Mouse (Mus musculus): ENCODE results near the gene Aggf1.

Gene Aggf1

DNA sequence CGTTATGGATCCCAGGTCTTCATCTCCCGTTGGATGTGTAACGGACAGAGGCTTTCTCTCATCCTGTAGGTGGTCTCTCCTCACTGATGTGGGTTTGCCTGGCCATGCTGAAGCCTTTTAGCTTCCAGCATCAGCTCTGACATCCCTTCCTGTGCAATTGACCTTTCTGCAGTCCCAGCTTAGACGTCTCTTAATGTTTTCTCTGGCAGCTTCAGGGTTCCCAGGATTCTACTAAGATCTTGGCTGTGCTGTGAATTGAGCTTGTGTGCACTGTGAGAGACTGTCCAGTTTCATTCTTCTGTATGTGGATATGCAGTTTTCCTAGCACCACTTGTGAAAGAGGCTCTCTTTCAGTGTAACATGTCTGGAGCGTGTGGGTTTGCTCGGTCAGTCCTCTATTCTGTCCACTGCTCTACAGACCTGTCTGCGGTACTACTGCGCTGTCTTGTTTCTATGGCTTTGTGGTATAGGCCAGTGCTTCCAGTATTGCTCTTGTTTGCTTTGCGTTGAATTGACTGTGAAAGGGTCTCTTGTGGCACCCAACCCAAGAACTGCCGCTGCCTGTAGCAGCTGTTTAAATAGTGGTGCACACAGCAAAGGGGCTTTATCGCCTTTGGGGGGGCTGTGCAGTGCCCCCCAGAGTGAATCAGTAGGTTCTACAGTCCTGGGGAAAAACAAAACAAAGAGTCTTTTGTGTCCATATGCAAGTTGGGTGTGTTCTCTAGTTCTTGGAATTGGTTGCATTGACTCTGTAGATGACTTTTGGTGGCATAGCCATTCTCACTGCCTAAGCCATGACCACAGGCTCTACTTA, 42.9 kb downstream of the Aggf1 start:
- no peak for DNase-seq (ENCODE audit: low spot score in 2 of 2)

DNA sequence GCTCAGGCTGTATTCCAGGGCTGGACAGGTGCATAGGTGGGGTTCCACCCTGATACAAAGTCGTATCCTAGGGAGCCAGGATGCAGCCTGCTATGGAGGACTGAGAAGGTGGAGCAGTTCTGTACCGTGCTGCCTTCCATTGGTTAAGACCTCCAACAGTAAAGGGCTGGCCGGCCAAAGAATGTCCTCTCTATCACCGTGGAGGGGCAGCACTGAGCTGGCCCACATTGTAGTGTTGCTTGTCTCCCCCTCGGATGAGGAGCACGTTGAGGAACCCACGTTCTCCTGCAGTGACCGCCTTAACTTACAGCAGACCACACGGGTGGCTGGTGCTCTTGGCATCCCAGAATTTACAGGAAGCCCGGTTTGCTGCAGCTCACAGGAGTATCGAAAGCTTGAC, 44.6 kb downstream of the Aggf1 start:
- DNase-seq (ENCODE audit: low spot score in 2 of 2), result no peak

GRCm38 (mm10) chr13:95328767-95329166, 46.4 kb downstream of the Aggf1 start:
- DNase-seq (ENCODE audit: low spot score in 2 of 2), result no peak

GRCm38 (mm10) chr13:95327345-95327741, 47.8 kb downstream of the Aggf1 start:
- peak; percentile 25 to 40 for DNase-seq (ENCODE audit: low spot score in 2 of 2)

- no peak for DNase-seq (ENCODE audit: low spot score in 2 of 2)
Observed at GRCm38 (mm10) chr13:95326611-95327344, 48.4 kb downstream of the Aggf1 start.

GRCm38 (mm10) chr13:95325907-95326550, 49.1 kb downstream of the Aggf1 start:
- no peak for DNase-seq (ENCODE audit: low spot score in 2 of 2)

DNA sequence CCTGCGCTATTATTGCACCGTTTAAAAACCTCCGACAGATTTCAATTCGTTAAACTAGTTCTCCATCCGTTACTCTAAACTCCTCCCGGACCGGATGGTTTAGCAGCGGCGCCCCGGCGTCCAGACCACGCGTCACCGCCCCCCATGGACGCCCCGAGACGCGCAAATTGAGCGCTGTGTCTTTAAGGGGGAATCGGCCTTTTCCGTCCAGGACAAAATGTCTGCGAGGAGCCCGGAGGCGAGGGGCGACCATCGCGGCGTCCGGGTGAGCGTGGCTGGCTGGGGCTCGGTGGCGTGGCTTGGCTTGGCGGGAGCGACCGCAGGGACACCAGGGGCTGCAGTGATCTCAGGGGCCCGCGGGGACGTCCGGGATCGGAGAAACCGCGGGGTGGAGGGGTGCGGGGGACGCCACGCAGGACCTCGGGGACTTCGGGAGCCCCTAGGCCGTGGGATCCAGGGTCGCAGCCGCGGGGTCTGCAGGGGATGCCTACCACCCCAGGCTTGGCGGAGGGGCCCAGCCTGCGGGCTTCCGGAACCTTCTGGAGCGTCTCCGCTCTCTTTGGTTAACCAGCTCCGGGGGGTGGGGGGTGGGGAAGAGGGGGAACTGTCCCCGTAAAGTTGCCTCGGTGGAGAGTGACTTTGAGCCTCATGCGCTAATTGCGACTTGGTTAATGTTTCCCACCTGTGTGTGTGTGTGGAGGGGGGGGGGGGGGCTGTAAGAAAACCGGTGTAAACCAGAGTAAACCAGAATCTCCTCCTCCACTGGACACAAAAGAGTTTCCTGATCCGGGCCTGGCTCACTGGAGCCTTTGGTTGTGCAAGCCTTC, 49.9 kb downstream of the Aggf1 start:
- DNase-seq (ENCODE audit: low spot score in 2 of 2), result peak in 1 of 2 experiments; percentile 69

GRCm38 (mm10) chr13:95324626-95325079, 50.5 kb downstream of the Aggf1 start:
- peak in 1 of 2 experiments; percentile 78 for DNase-seq (ENCODE audit: low spot score in 2 of 2)

DNA sequence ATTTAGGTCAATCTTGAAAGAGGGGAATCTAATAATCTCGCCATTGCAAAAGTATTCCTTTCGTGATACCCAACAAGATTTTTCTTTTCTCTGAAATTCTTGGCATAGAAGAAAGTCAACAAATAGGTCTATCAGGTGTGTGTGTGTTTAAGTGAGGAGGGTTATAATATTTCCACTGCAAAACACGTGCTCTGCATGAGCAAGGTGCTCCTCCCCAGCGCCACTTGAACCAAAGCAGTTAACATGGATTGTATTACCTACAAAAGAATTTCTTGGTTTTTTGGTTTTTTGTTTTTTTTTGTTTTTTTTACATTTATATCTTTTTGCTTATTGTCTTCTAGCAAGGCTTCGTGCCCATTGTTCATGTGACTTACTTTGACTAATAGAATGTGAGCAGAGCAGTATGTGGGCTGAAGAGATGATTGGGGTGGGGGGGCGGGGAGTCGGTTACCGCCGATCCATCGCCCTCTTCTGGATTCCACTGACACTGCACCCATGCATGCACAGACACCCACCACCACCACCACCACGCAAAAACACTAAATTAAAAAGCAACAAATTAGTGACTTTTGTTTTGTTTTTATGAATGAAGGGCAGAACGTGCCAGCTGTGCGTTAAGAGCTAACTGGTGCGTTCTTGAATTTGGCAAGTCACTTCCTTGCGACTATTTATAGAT, 51.1 kb downstream of the Aggf1 start:
- peak; percentile 43 to 51 for DNase-seq (ENCODE audit: low spot score in 2 of 2)

DNA sequence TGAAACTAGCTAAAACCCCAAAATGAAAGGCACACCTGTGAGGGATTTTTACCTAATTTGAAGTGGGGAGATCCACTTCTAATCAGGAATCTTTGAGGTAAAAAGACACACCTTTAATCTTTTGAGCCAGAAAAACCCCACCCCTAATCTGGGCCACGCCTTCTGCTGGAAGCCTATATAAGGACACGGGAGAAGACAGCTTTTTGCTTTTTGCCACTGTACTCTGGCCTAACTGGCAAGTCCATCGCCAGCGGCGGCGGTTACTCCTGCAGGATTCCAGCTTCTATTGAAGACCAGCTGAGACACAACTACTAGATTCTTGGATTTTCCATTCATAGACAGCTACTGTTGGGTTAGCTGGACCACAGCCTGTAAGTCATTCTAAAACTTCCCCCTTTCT, 51.8 kb downstream of the Aggf1 start, which contains the start of gene Zbed3:
Zbed3 (plus strand) TSS at position 213 of the 400 bp plus-strand sequence.
- no peak for DNase-seq (ENCODE audit: low spot score in 2 of 2)

DNA sequence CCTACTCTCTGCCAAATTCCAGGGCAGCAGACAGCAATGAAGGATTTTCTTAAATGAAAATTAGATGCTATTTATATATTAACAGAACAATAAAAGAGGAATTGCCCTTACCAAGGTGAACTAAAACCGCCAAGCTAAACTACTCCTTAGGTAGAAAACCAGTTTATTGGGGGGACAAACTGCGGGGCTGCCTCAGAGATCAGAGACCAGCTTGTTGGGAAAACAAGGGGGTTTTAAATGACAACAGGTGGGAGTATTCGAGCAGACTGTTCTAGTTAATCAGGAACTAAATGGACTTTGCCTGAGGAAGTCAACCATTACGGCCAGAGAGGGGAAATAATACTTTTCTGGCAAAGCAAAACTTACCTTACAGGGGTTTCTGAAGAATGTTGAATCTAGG, 54.7 kb downstream of the Aggf1 start:
- DNase-seq (ENCODE audit: low spot score in 2 of 2), result no peak

- DNase-seq (ENCODE audit: low spot score in 2 of 2), result no peak
Observed at GRCm38 (mm10) chr13:95319153-95319552, 56.0 kb downstream of the Aggf1 start.

DNA sequence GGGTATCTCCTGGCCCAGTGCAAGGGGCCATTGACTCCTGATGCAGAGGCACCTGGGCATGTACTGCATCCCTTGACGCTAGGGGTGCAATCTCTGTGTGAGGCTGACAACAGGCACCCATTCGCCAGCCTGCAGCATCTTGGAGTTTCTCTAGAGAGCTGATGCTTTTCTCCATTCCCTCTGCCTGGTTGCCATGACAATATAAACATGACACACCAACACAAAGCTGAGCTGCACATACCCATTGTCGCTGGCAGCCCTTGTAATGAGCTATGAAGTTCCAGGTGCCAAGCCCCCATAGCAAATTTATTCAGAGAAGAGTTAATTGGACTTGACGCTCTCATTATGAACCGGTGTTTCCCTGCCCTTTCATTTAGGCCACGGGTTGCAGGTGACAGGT, 63.1 kb downstream of the Aggf1 start:
- no peak for DNase-seq (ENCODE audit: low spot score in 2 of 2)

DNA sequence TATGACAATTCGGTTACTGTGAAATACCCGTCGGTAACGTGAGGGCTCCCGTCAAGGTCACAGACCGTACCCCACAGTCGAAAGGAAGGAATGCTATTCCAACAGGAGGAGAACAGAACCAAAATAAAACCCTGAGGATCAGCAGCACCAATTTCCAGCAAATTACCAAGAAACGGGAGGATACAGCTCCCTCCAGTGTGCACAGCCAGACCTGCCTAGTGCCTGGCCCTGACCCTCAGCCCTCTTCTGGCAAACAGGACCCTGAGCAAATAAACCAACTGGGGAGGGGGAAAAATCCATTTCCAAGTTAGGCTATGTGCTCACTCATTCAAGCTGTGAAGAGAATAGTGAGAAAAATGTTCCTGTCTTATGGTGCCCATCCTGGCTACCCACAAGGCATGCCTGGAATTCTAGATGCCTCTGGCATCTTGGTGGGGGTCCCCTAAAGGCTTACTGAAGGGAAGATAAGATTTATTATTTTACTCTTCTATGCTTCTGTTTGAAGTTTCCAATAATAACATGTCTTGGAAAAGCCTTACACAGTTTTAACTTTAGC, 68.0 kb downstream of the Aggf1 start:
- DNase-seq (ENCODE audit: low spot score in 2 of 2), result no peak

- no peak for DNase-seq (ENCODE audit: low spot score in 2 of 2)
Observed at GRCm38 (mm10) chr13:95306596-95306995, 68.6 kb downstream of the Aggf1 start.

Measured in frontal cortex, postnatal 36 days (tissue).